ENCODE assay signal across 24 mouse cellular contexts in genomic region chr2:92087065-92087464, GRCm38 (mm10).
"Had no signal": no experiment of that assay in that cellular context is flagged by ENCODE, and none has a peak within 500 bp of the region (broad histone marks: within the 10 kb centered on the region; RNA-seq: fewer than 3 reads in every experiment).

No protein-coding gene starts in this region.

- H3K4me2 ChIP-seq: heart, embryonic 12.5 days; hindbrain, embryonic 12.5 days; hindbrain, embryonic 14.5 days; intestine, embryonic 15.5 days; limb, embryonic 12.5 days had no signal

- H3K36me3 ChIP-seq: heart, embryonic 10.5 days; heart, embryonic 12.5 days; hindbrain, embryonic 10.5 days; hindbrain, embryonic 12.5 days; intestine, embryonic 15.5 days; limb, embryonic 10.5 days; limb, embryonic 12.5 days had no signal

- H3K4me1 ChIP-seq: heart, embryonic 10.5 days; heart, embryonic 12.5 days; hindbrain, embryonic 10.5 days; hindbrain, embryonic 12.5 days; intestine, embryonic 15.5 days; limb, embryonic 10.5 days; limb, embryonic 12.5 days had no signal

- H3K9ac ChIP-seq: heart, embryonic 12.5 days; hindbrain, embryonic 12.5 days; hindbrain, embryonic 14.5 days; intestine, embryonic 15.5 days; limb, embryonic 12.5 days had no signal

- H3K9me3 ChIP-seq: heart, embryonic 10.5 days; hindbrain, embryonic 10.5 days; hindbrain, embryonic 12.5 days; intestine, embryonic 15.5 days; limb, embryonic 10.5 days; limb, embryonic 12.5 days had no signal

- DNase-seq: gastrocnemius, adult 2 months; gastrocnemius, postnatal 10 days; gastrocnemius, postnatal 25 days; heart, adult 18-20 months; heart, postnatal 10 days; heart, postnatal 4 days; kidney, adult 18-20 months; kidney, adult 8-10 months; kidney, postnatal 10 days; kidney, postnatal 4 days; liver had no signal

- H3K27ac ChIP-seq: gastrocnemius, adult 2 months; heart, embryonic 10.5 days; hindbrain, embryonic 10.5 days; hindbrain, embryonic 12.5 days; hindbrain, embryonic 14.5 days; intestine, embryonic 15.5 days; layer of hippocampus, adult 2 months; left cerebral cortex, adult 2 months; limb, embryonic 10.5 days; limb, embryonic 12.5 days had no signal

- ATAC-seq: hindbrain, embryonic 16.5 days; inflammation-experienced regulatory T-cells, adult 6 months; intestine, embryonic 15.5 days; intestine, postnatal 0 days had no signal

- H3K27me3 ChIP-seq: heart, embryonic 12.5 days; hindbrain, embryonic 12.5 days; intestine, embryonic 15.5 days; limb, embryonic 12.5 days had no signal

- H3K4me3 ChIP-seq: gastrocnemius, adult 2 months; heart, embryonic 10.5 days; heart, embryonic 12.5 days; hindbrain, embryonic 10.5 days; hindbrain, embryonic 12.5 days; intestine, embryonic 15.5 days; layer of hippocampus, adult 2 months; left cerebral cortex, adult 2 months; limb, embryonic 10.5 days; limb, embryonic 12.5 days had no signal
